Mouse (Mus musculus) brown adipose tissue, adult 24 weeks (tissue): ENCODE data around the gene Plxnc1. TPM values are rescaled to one million over a fixed set of nuclear protein-coding genes. Genes with fewer than 3 reads are reported as not detected.

ENCODE experiments used
- H3K27ac ChIP-seq: fragments of 200-500 bp; replicated peaks from 2 replicates; pipeline ENCODE4 v1.5.1; 2012; ENCODE audit warnings: low read depth, mild to moderate bottlenecking, low read length
- H3K4me1 ChIP-seq: fragments of 200-500 bp; 2 replicates; pipeline ENCODE4 v1.6.1; 2012; ENCODE audit warnings: low read length, mixed read lengths; ENCODE audit not compliant: control insufficient read depth, insufficient read depth, insufficient read length
- H3K4me3 ChIP-seq: fragments of 200-500 bp; 2 replicates; pipeline ENCODE4 v1.5.1; 2012; ENCODE audit warnings: low read depth, mild to moderate bottlenecking, low read length, moderate library complexity; ENCODE audit not compliant: insufficient read depth
- polyA plus RNA-seq: library from polyadenylated mRNA; stranded (reverse); fragments of >200 nt; gene quantifications from 2 replicates; pipeline ENCODE4 v1.2.4, GENCODE M21; 2012; ENCODE audit not compliant: missing spikeins, insufficient read depth, insufficient read length

Plxnc1 gene
- polyA plus RNA-seq, 1 experiment: 1.1 TPM

- no peak overlapping the region for H3K27ac ChIP-seq
- H3K4me3 ChIP-seq: no peak overlapping the region
- H3K4me1 ChIP-seq: peaks cover 3% of the 10 kb centered on the region; the same call in 1 of the 2 replicates
Measured at GRCm38 (mm10) chr10:94940061-94940460, 4.6 kb downstream of the Plxnc1 start.

- no peak overlapping the region for H3K27ac ChIP-seq
- peaks cover 3% of the 10 kb centered on the region; the same call in 1 of the 2 replicates for H3K4me1 ChIP-seq
- H3K4me3 ChIP-seq: no peak overlapping the region
Measured at GRCm38 (mm10) chr10:94938899-94939298, 5.7 kb downstream of the Plxnc1 start.

- H3K27ac ChIP-seq: no peak overlapping the region
- no peak overlapping the region for H3K4me3 ChIP-seq
- peaks cover 1% of the 10 kb centered on the region; the same call in 1 of the 2 replicates for H3K4me1 ChIP-seq
Measured at GRCm38 (mm10) chr10:94938320-94938719, 6.3 kb downstream of the Plxnc1 start.

GRCm38 (mm10) chr10:94935270-94935669 lies 9.4 kb downstream of the Plxnc1 start:
- H3K4me1 ChIP-seq: no peaks in the 10 kb centered on the region
- no peak overlapping the region for H3K4me3 ChIP-seq

GRCm38 (mm10) chr10:94934151-94934614 lies 10.5 kb downstream of the Plxnc1 start:
- no peak overlapping the region for H3K27ac ChIP-seq
- H3K4me3 ChIP-seq: no peak overlapping the region
- H3K4me1 ChIP-seq: no peaks in the 10 kb centered on the region

More at GRCm38 (mm10) chr10:94935270-94935669, 9.4 kb downstream of the Plxnc1 start:
- no peak overlapping the region for H3K27ac ChIP-seq

GRCm38 (mm10) chr10:94931961-94932832 lies 12.4 kb downstream of the Plxnc1 start:
- H3K27ac ChIP-seq: no peak overlapping the region
- H3K4me1 ChIP-seq: no peaks in the 10 kb centered on the region
- H3K4me3 ChIP-seq: no peak overlapping the region

GRCm38 (mm10) chr10:94928164-94928563 lies 16.5 kb downstream of the Plxnc1 start:
- no peaks in the 10 kb centered on the region; the same call in none of the 2 replicates for H3K4me1 ChIP-seq
- no peak overlapping the region for H3K4me3 ChIP-seq

GRCm38 (mm10) chr10:94926297-94926696 lies 18.3 kb downstream of the Plxnc1 start:
- H3K27ac ChIP-seq: no peak overlapping the region
- peaks cover 5% of the 10 kb centered on the region for H3K4me1 ChIP-seq
- H3K4me3 ChIP-seq: no peak overlapping the region

More at GRCm38 (mm10) chr10:94928164-94928563, 16.5 kb downstream of the Plxnc1 start:
- H3K27ac ChIP-seq: no peak overlapping the region

- H3K27ac ChIP-seq: no peak overlapping the region
- no peak overlapping the region for H3K4me3 ChIP-seq
- peaks cover 5% of the 10 kb centered on the region for H3K4me1 ChIP-seq
Measured at GRCm38 (mm10) chr10:94924878-94925277, 19.8 kb downstream of the Plxnc1 start.

GRCm38 (mm10) chr10:94924450-94924849 lies 20.2 kb downstream of the Plxnc1 start:
- Histone ChIP-seq H3K4me1 (peaks cover 5% of the 10 kb centered on the region), H3K4me3 (no peak overlapping the region), H3K27ac (no peak overlapping the region)

- H3K4me1 ChIP-seq: peaks cover 5% of the 10 kb centered on the region
- no peak overlapping the region for H3K4me3 ChIP-seq
- H3K27ac ChIP-seq: peak overlapping the region; percentile 80
Measured at GRCm38 (mm10) chr10:94923337-94923762, 21.3 kb downstream of the Plxnc1 start.

- Histone ChIP-seq H3K27ac (peak overlapping the region; percentile 59), H3K4me3 (no peak overlapping the region), H3K4me1 (peaks cover 5% of the 10 kb centered on the region)
Measured at GRCm38 (mm10) chr10:94922848-94923247, 21.8 kb downstream of the Plxnc1 start.

- Histone ChIP-seq H3K4me1 (peaks cover 5% of the 10 kb centered on the region), H3K27ac (no peak overlapping the region), H3K4me3 (no peak overlapping the region)
Measured at GRCm38 (mm10) chr10:94921751-94922150, 22.9 kb downstream of the Plxnc1 start.

- Histone ChIP-seq H3K4me1 (peaks cover 5% of the 10 kb centered on the region), H3K27ac (no peak overlapping the region), H3K4me3 (no peak overlapping the region)
Measured at GRCm38 (mm10) chr10:94920526-94920925, 24.1 kb downstream of the Plxnc1 start.

GRCm38 (mm10) chr10:94919960-94920359 lies 24.7 kb downstream of the Plxnc1 start:
- Histone ChIP-seq H3K27ac (peak overlapping the region; percentile 32; the same call in 1 of the 2 replicates), H3K4me1 (peaks cover 5% of the 10 kb centered on the region), H3K4me3 (no peak overlapping the region)
